Mouse (Mus musculus): ENCODE measurements at regions not wholly inside any gene's neighbourhood (a gene's known extent, or its start where the extent isn't known, plus 50 kb on each side); places are given as distances from the start of the nearest gene placed in this dataset.

- H3K4me1 ChIP-seq (ENCODE audit: control insufficient read depth, insufficient read depth, low read length), result no peaks in the 10 kb centered on the region
- H3K9me3 ChIP-seq (replicated peaks; ENCODE audit: control insufficient read depth, low read length, poor library complexity, severe bottlenecking), result no peaks in the 10 kb centered on the region
- H3K4me2 ChIP-seq (ENCODE audit: low read length), result no peak overlapping the region
- no peak for ATAC-seq
- no peaks in the 10 kb centered on the region for H3K27me3 ChIP-seq (ENCODE audit: control insufficient read depth, insufficient read depth, low read depth, low read length)
- H3K27ac ChIP-seq (ENCODE audit: low read length), result no peak overlapping the region
- H3K36me3 ChIP-seq (ENCODE audit: control insufficient read depth, insufficient read depth, low read length), result no peaks in the 10 kb centered on the region
- H3K4me3 ChIP-seq (ENCODE audit: low read depth, low read length), result no peak overlapping the region
- H3K9ac ChIP-seq (ENCODE audit: low read depth, low read length), result no peak overlapping the region
- WGBS, result 90% methylated on average over 4 of the region's 4 CpGs
Observed at GRCm38 (mm10) chr5:96914696-96915404, 82.6 kb upstream of the Bmp2k start.

- WGBS, result 60% methylated on average over 6 of the region's 6 CpGs
- H3K36me3 ChIP-seq (ENCODE audit: control insufficient read depth, insufficient read depth, low read length), result no peaks in the 10 kb centered on the region
- no peaks in the 10 kb centered on the region for H3K27me3 ChIP-seq (ENCODE audit: control insufficient read depth, insufficient read depth, low read depth, low read length)
- H3K9me3 ChIP-seq (replicated peaks; ENCODE audit: control insufficient read depth, low read length, poor library complexity, severe bottlenecking), result no peaks in the 10 kb centered on the region
- no peaks in the 10 kb centered on the region for H3K4me1 ChIP-seq (ENCODE audit: control insufficient read depth, insufficient read depth, low read length)
- H3K27ac ChIP-seq (ENCODE audit: low read length), result peak overlapping the region; percentile 23; the same call in 1 of the 2 replicates
- no peak overlapping the region for H3K4me2 ChIP-seq (ENCODE audit: low read length)
- ATAC-seq, result peak; percentile 78
- H3K9ac ChIP-seq (ENCODE audit: low read depth, low read length), result no peak overlapping the region
- H3K4me3 ChIP-seq (ENCODE audit: low read depth, low read length), result no peak overlapping the region
Observed at GRCm38 (mm10) chr5:96916897-96917296, 80.6 kb upstream of the Bmp2k start.

GRCm38 (mm10) chr5:96917596-96918258, 79.8 kb upstream of the Bmp2k start:
- H3K4me1 ChIP-seq (ENCODE audit: control insufficient read depth, insufficient read depth, low read length), result no peaks in the 10 kb centered on the region
- no peaks in the 10 kb centered on the region for H3K27me3 ChIP-seq (ENCODE audit: control insufficient read depth, insufficient read depth, low read depth, low read length)
- H3K9me3 ChIP-seq (replicated peaks; ENCODE audit: control insufficient read depth, low read length, poor library complexity, severe bottlenecking), result no peaks in the 10 kb centered on the region
- no peak overlapping the region for H3K4me3 ChIP-seq (ENCODE audit: low read depth, low read length)
- no peak overlapping the region for H3K4me2 ChIP-seq (ENCODE audit: low read length)
- no peaks in the 10 kb centered on the region for H3K36me3 ChIP-seq (ENCODE audit: control insufficient read depth, insufficient read depth, low read length)
- H3K27ac ChIP-seq (ENCODE audit: low read length), result peak overlapping the region; percentile 23; the same call in 1 of the 2 replicates
- ATAC-seq, result 0 out of 2 replicates have a peak, but pooled peaks have one; percentile 41
- no peak overlapping the region for H3K9ac ChIP-seq (ENCODE audit: low read depth, low read length)
- WGBS, result 63% methylated on average over 10 of the region's 10 CpGs

GRCm38 (mm10) chr5:96919149-96919548, 78.3 kb upstream of the Bmp2k start:
- no peak overlapping the region for H3K4me3 ChIP-seq (ENCODE audit: low read depth, low read length)
- 84% methylated on average over 6 of the region's 6 CpGs for WGBS
- no peaks in the 10 kb centered on the region for H3K36me3 ChIP-seq (ENCODE audit: control insufficient read depth, insufficient read depth, low read length)
- no peak overlapping the region for H3K27ac ChIP-seq (ENCODE audit: low read length)
- H3K4me1 ChIP-seq (ENCODE audit: control insufficient read depth, insufficient read depth, low read length), result no peaks in the 10 kb centered on the region
- no peak overlapping the region for H3K4me2 ChIP-seq (ENCODE audit: low read length)
- H3K27me3 ChIP-seq (ENCODE audit: control insufficient read depth, insufficient read depth, low read depth, low read length), result no peaks in the 10 kb centered on the region
- ATAC-seq, result no peak
- no peaks in the 10 kb centered on the region for H3K9me3 ChIP-seq (replicated peaks; ENCODE audit: control insufficient read depth, low read length, poor library complexity, severe bottlenecking)
- no peak overlapping the region for H3K9ac ChIP-seq (ENCODE audit: low read depth, low read length)

DNA sequence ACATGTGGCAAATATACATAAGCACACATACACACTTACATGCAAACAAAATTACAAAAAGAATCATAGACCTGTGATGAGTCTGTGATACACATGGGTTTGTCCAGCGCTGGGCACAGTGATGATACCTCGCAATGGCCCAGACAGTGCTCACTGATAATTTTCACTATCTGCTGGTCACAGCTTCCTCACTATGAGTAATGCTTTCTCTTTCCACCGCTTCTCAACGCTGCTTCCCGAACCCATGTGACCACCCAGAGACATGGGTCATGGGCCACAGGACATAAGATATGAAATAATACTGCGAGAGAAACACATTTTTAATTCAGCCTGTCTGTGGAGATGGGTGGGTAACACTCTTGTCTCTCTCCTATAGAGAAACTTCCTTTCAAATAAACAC, 76.5 kb upstream of the Bmp2k start:
- no peak for ATAC-seq
- Histone ChIP-seq H3K4me2 (ENCODE audit: low read length) (no peak overlapping the region), H3K27ac (ENCODE audit: low read length) (no peak overlapping the region), H3K9me3 (replicated peaks; ENCODE audit: control insufficient read depth, low read length, poor library complexity, severe bottlenecking) (no peaks in the 10 kb centered on the region), H3K4me3 (ENCODE audit: low read depth, low read length) (no peak overlapping the region), H3K9ac (ENCODE audit: low read depth, low read length) (no peak overlapping the region), H3K36me3 (ENCODE audit: control insufficient read depth, insufficient read depth, low read length) (no peaks in the 10 kb centered on the region), H3K4me1 (ENCODE audit: control insufficient read depth, insufficient read depth, low read length) (no peaks in the 10 kb centered on the region), H3K27me3 (ENCODE audit: control insufficient read depth, insufficient read depth, low read depth, low read length) (no peaks in the 10 kb centered on the region)
- 92% methylated on average over 6 of the region's 6 CpGs for WGBS

- Histone ChIP-seq H3K4me3 (ENCODE audit: low read depth, low read length) (no peak overlapping the region), H3K36me3 (ENCODE audit: control insufficient read depth, insufficient read depth, low read length) (no peaks in the 10 kb centered on the region), H3K4me2 (ENCODE audit: low read length) (no peak overlapping the region), H3K9ac (ENCODE audit: low read depth, low read length) (no peak overlapping the region), H3K9me3 (replicated peaks; ENCODE audit: control insufficient read depth, low read length, poor library complexity, severe bottlenecking) (no peaks in the 10 kb centered on the region), H3K27me3 (ENCODE audit: control insufficient read depth, insufficient read depth, low read depth, low read length) (no peaks in the 10 kb centered on the region), H3K27ac (ENCODE audit: low read length) (no peak overlapping the region), H3K4me1 (ENCODE audit: control insufficient read depth, insufficient read depth, low read length) (no peaks in the 10 kb centered on the region)
- WGBS, result 89% methylated on average over 6 of the region's 6 CpGs
- ATAC-seq, result no peak
Observed at GRCm38 (mm10) chr5:96921511-96921910, 76.0 kb upstream of the Bmp2k start.

DNA sequence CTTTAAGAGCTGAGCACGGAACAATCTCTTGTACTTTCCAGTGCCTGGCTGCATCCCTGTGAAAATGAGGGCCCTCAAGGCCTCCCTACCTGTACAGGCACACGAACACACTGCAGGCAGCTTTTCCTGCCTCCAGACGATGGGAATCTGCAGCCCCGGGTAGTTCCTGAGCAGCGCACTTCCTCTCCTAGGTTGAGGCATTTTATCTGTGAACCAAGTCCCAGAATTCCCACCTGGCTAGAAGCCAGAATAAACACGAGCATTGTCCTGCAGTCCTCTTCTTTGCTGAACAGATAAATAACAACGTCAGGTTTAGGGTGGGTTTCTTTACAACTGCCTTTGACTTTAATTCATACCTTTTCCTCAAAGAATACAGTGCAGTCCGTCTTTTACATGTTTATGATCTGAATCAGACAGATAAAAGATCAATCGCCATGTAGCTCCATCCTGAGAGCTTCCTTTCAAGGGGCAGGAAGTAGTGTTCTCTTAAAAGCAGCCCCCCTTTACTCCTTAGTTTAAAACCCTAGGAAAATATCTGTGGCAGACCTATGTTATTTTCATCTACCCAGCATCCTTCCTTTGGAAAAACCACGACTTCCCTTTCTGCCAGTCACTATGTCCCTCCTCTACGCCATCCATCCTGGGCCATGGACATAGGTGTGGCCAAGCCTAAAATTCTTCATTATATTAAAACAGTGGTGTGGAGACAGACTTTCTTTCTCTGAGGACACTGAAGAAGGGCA, 75.3 kb upstream of the Bmp2k start:
- Histone ChIP-seq H3K27me3 (ENCODE audit: control insufficient read depth, insufficient read depth, low read depth, low read length) (no peaks in the 10 kb centered on the region), H3K9me3 (replicated peaks; ENCODE audit: control insufficient read depth, low read length, poor library complexity, severe bottlenecking) (no peaks in the 10 kb centered on the region), H3K27ac (ENCODE audit: low read length) (no peak overlapping the region), H3K4me3 (ENCODE audit: low read depth, low read length) (no peak overlapping the region), H3K4me1 (ENCODE audit: control insufficient read depth, insufficient read depth, low read length) (no peaks in the 10 kb centered on the region), H3K9ac (ENCODE audit: low read depth, low read length) (no peak overlapping the region), H3K4me2 (ENCODE audit: low read length) (no peak overlapping the region), H3K36me3 (ENCODE audit: control insufficient read depth, insufficient read depth, low read length) (no peaks in the 10 kb centered on the region)
- ATAC-seq, result no peak
- 73% methylated on average over 11 of the region's 11 CpGs for WGBS

DNA sequence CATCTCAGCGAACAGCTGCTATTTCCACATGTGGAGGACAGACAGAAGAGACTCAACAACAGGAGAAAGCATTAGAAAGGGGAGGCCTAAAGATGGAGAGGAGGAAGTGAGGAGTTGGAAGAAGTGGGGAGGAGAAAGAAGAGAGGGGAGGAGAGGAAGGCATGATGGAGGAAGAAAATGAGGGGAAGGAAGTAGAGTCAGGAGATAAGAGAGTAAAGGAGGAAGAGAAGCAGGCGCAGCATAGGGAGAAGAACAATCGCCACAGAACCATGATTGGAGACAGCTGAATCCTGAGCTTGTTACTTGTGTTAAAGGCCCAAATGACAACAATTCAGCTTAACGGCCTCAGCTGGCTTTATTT, 74.8 kb upstream of the Bmp2k start:
- ATAC-seq, result no peak
- 46% methylated on average over 4 of the region's 4 CpGs for WGBS
- H3K4me1 ChIP-seq (ENCODE audit: control insufficient read depth, insufficient read depth, low read length), result no peaks in the 10 kb centered on the region
- no peak overlapping the region for H3K4me3 ChIP-seq (ENCODE audit: low read depth, low read length)
- no peaks in the 10 kb centered on the region for H3K36me3 ChIP-seq (ENCODE audit: control insufficient read depth, insufficient read depth, low read length)
- no peaks in the 10 kb centered on the region for H3K27me3 ChIP-seq (ENCODE audit: control insufficient read depth, insufficient read depth, low read depth, low read length)
- H3K27ac ChIP-seq (ENCODE audit: low read length), result no peak overlapping the region
- H3K9ac ChIP-seq (ENCODE audit: low read depth, low read length), result no peak overlapping the region
- H3K4me2 ChIP-seq (ENCODE audit: low read length), result no peak overlapping the region
- H3K9me3 ChIP-seq (replicated peaks; ENCODE audit: control insufficient read depth, low read length, poor library complexity, severe bottlenecking), result no peaks in the 10 kb centered on the region

DNA sequence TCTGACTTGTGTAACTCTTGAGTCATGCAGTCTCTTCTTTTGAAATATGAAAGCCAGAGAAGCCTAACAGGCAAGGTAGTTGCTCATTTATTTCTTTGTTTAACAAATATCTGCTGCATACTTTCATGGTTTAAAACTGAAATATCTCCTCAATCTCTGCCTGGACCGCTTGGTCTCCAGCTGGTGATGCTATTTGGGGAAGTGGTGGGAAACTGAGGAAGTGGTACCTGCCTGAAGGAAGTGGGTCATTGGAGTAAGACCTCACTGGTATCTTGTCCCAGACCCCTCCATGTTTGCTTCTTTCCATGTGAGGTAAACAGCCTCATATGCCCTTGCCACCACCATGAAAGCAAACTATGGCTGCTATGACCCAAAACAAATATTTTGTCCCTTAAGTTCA, 74.0 kb upstream of the Bmp2k start:
- Histone ChIP-seq H3K9ac (ENCODE audit: low read depth, low read length) (no peak overlapping the region), H3K4me1 (ENCODE audit: control insufficient read depth, insufficient read depth, low read length) (no peaks in the 10 kb centered on the region), H3K27ac (ENCODE audit: low read length) (no peak overlapping the region), H3K4me3 (ENCODE audit: low read depth, low read length) (no peak overlapping the region), H3K9me3 (replicated peaks; ENCODE audit: control insufficient read depth, low read length, poor library complexity, severe bottlenecking) (no peaks in the 10 kb centered on the region), H3K4me2 (ENCODE audit: low read length) (no peak overlapping the region), H3K27me3 (ENCODE audit: control insufficient read depth, insufficient read depth, low read depth, low read length) (no peaks in the 10 kb centered on the region), H3K36me3 (ENCODE audit: control insufficient read depth, insufficient read depth, low read length) (no peaks in the 10 kb centered on the region)
- WGBS, result 91% methylated on average over 1 of the region's 1 CpGs
- no peak for ATAC-seq
